In genomic region chr2:174344003-174344655, GRCm38 (mm10) we compare ENCODE assay signal across 8 mouse cellular contexts. TPM values are rescaled to one million over a fixed set of nuclear protein-coding genes. Genes with fewer than 3 reads are reported as not detected.
DNase-seq lines count a peak whose midpoint lies in the region; ATAC-seq and TF ChIP-seq lines count a peak whose summit lies in the region.

No protein-coding gene starts in this region.

- WGBS in bone marrow, adult 2 months, result 6% methylated on average over 3 of the region's 3 CpGs
- 13% methylated on average over 3 of the region's 3 CpGs for WGBS in heart, embryonic 12.5 days
- WGBS in kidney, embryonic 15.5 days, result 3% methylated on average over 3 of the region's 3 CpGs
- WGBS in limb, embryonic 15.5 days, result 8% methylated on average over 3 of the region's 3 CpGs
- 30% methylated on average over 3 of the region's 3 CpGs for WGBS in midbrain, postnatal 0 days
- WGBS in stomach, embryonic 14.5 days, result 8% methylated on average over 3 of the region's 3 CpGs

- H3K27me3 ChIP-seq in heart, embryonic 12.5 days (replicated peaks), result no peaks in the 10 kb centered on the region
- no peaks in the 10 kb centered on the region for H3K27me3 ChIP-seq in kidney, embryonic 15.5 days
- no peaks in the 10 kb centered on the region for H3K27me3 ChIP-seq in limb, embryonic 15.5 days
- no peaks in the 10 kb centered on the region for H3K27me3 ChIP-seq in midbrain, postnatal 0 days (ENCODE audit: insufficient read depth, low read length)
- no peaks in the 10 kb centered on the region for H3K27me3 ChIP-seq in stomach, embryonic 14.5 days (ENCODE audit: control insufficient read depth, insufficient read depth, low read length)

- peaks cover 60% of the 10 kb centered on the region for H3K36me3 ChIP-seq in heart, embryonic 12.5 days
- peaks cover 56% of the 10 kb centered on the region for H3K36me3 ChIP-seq in kidney, embryonic 15.5 days
- H3K36me3 ChIP-seq in limb, embryonic 15.5 days, result peaks cover 63% of the 10 kb centered on the region
- H3K36me3 ChIP-seq in midbrain, postnatal 0 days (ENCODE audit: insufficient read depth, low read length), result peaks cover 21% of the 10 kb centered on the region
- H3K36me3 ChIP-seq in stomach, embryonic 14.5 days (ENCODE audit: control insufficient read depth, insufficient read depth, low read length), result peaks cover 50% of the 10 kb centered on the region

- peak; percentile 76 to 78 for DNase-seq in B cell, adult 2 months
- DNase-seq in midbrain, postnatal 0 days (ENCODE audit: low spot score), result peak; percentile 93

- no peaks in the 10 kb centered on the region for H3K9me3 ChIP-seq in heart, embryonic 12.5 days (replicated peaks)
- no peaks in the 10 kb centered on the region for H3K9me3 ChIP-seq in kidney, embryonic 15.5 days (replicated peaks)
- H3K9me3 ChIP-seq in limb, embryonic 15.5 days, result no peaks in the 10 kb centered on the region
- no peaks in the 10 kb centered on the region for H3K9me3 ChIP-seq in midbrain, postnatal 0 days (ENCODE audit: low read length)
- no peaks in the 10 kb centered on the region for H3K9me3 ChIP-seq in stomach, embryonic 14.5 days (ENCODE audit: control insufficient read depth, low read depth, low read length)

- peak overlapping the region; percentile 57 for H3K4me2 ChIP-seq in heart, embryonic 12.5 days
- peak overlapping the region; percentile 35 for H3K4me2 ChIP-seq in kidney, embryonic 15.5 days
- H3K4me2 ChIP-seq in limb, embryonic 15.5 days, result peak overlapping the region; percentile 24; the same call in 1 of the 2 replicates
- 0 out of 2 replicates have a peak overlapping the region, but pooled peaks have one; percentile 23 for H3K4me2 ChIP-seq in midbrain, postnatal 0 days (ENCODE audit: low read depth, low read length, poor library complexity, severe bottlenecking)
- peak overlapping the region; percentile 22 for H3K4me2 ChIP-seq in stomach, embryonic 14.5 days (replicated peaks; ENCODE audit: low read depth, low read length)

- peak overlapping the region; percentile 57 for H3K9ac ChIP-seq in heart, embryonic 12.5 days
- no peak overlapping the region for H3K9ac ChIP-seq in kidney, embryonic 15.5 days
- no peak overlapping the region for H3K9ac ChIP-seq in limb, embryonic 15.5 days
- H3K9ac ChIP-seq in midbrain, postnatal 0 days (replicated peaks; ENCODE audit: low read length, poor library complexity, severe bottlenecking), result no peak overlapping the region
- no peak overlapping the region for H3K9ac ChIP-seq in stomach, embryonic 14.5 days (replicated peaks; ENCODE audit: low read depth, low read length)

- H3K4me1 ChIP-seq in bone marrow, adult 2 months (ENCODE audit: control insufficient read depth, insufficient read depth, low read length), result no peaks in the 10 kb centered on the region; the same call in 1 of the 2 replicates
- H3K4me1 ChIP-seq in embryonic fibroblast, embryonic 13.5 days (ENCODE audit: control insufficient read depth, insufficient read depth, low read length), result peaks cover 14% of the 10 kb centered on the region
- peaks cover 55% of the 10 kb centered on the region for H3K4me1 ChIP-seq in heart, embryonic 12.5 days (replicated peaks)
- peaks cover 55% of the 10 kb centered on the region for H3K4me1 ChIP-seq in kidney, embryonic 15.5 days
- peaks cover 51% of the 10 kb centered on the region for H3K4me1 ChIP-seq in limb, embryonic 15.5 days
- peaks cover 9% of the 10 kb centered on the region for H3K4me1 ChIP-seq in midbrain, postnatal 0 days (ENCODE audit: insufficient read depth, low read length)
- H3K4me1 ChIP-seq in stomach, embryonic 14.5 days (ENCODE audit: control insufficient read depth, insufficient read depth, low read length), result peaks cover 37% of the 10 kb centered on the region

- peak; percentile 63 for ATAC-seq in heart, embryonic 12.5 days (ENCODE audit: insufficient number of reproducible peaks, low FRiP score)
- ATAC-seq in kidney, embryonic 15.5 days (replicated peaks; ENCODE audit: low FRiP score), result peak; percentile 68
- peak; percentile 70 for ATAC-seq in limb, embryonic 15.5 days (ENCODE audit: insufficient number of reproducible peaks, low FRiP score, low TSS enrichment, low read depth)
- ATAC-seq in midbrain, postnatal 0 days (ENCODE audit: low FRiP score), result no peak
- peak; percentile 75 for ATAC-seq in stomach, embryonic 14.5 days (ENCODE audit: insufficient number of reproducible peaks, insufficient read depth, low FRiP score, low read depth)

- no peak overlapping the region for H3K4me3 ChIP-seq in bone marrow, adult 2 months (replicated peaks; ENCODE audit: control insufficient read depth, low read depth, low read length)
- no peak overlapping the region for H3K4me3 ChIP-seq in embryonic fibroblast, embryonic 13.5 days (ENCODE audit: insufficient read depth, low read length)
- peak overlapping the region; percentile 6; the same call in 1 of the 2 replicates for H3K4me3 ChIP-seq in heart, embryonic 12.5 days
- no peak overlapping the region for H3K4me3 ChIP-seq in kidney, embryonic 15.5 days (replicated peaks)
- no peak overlapping the region for H3K4me3 ChIP-seq in limb, embryonic 15.5 days
- no peak overlapping the region for H3K4me3 ChIP-seq in midbrain, postnatal 0 days (ENCODE audit: low read depth, low read length)
- H3K4me3 ChIP-seq in stomach, embryonic 14.5 days (ENCODE audit: low read depth, low read length), result no peak overlapping the region

- no peak for TF ChIP-seq CTCF in bone marrow, adult 2 months (IDR thresholded peaks at IDR 0.05; ENCODE audit: control insufficient read depth, insufficient read depth, low read length)
- no peak for TF ChIP-seq CTCF in embryonic fibroblast, embryonic 13.5 days (IDR thresholded peaks at IDR 0.05; ENCODE audit: borderline replicate concordance, insufficient read depth, low read length)
- no peak for TF ChIP-seq CTCF in midbrain, postnatal 0 days (IDR thresholded peaks at IDR 0.05)

- peak overlapping the region; percentile 64 for H3K27ac ChIP-seq in bone marrow, adult 2 months (ENCODE audit: control insufficient read depth, insufficient read depth, low read depth, low read length, poor library complexity)
- peak overlapping the region; percentile 36; the same call in 1 of the 2 replicates for H3K27ac ChIP-seq in embryonic fibroblast, embryonic 13.5 days (ENCODE audit: insufficient read depth, low read length)
- peak overlapping the region; percentile 89 for H3K27ac ChIP-seq in heart, embryonic 12.5 days (ENCODE audit: poor library complexity, severe bottlenecking)
- peak overlapping the region; percentile 87 for H3K27ac ChIP-seq in kidney, embryonic 15.5 days
- H3K27ac ChIP-seq in limb, embryonic 15.5 days, result peak overlapping the region; percentile 71
- peak overlapping the region; percentile 47; the same call in 1 of the 2 replicates for H3K27ac ChIP-seq in midbrain, postnatal 0 days (ENCODE audit: low read depth, low read length)
- H3K27ac ChIP-seq in stomach, embryonic 14.5 days (ENCODE audit: low read length), result peak overlapping the region; percentile 73

- no peak for TF ChIP-seq POLR2A in bone marrow, adult 2 months (IDR thresholded peaks at IDR 0.05; ENCODE audit: borderline replicate concordance, control insufficient read depth, low read depth, low read length)
- no peak for TF ChIP-seq POLR2A in embryonic fibroblast, embryonic 13.5 days (IDR thresholded peaks at IDR 0.05; ENCODE audit: low read depth, low read length)

RNA-seq across cellular contexts. Expression of gene Gm20721, which starts 2.4 kb away (rescaled TPM):
- 0.66 TPM in 1 of 2 replicates, not detected in the other for polyA plus RNA-seq in bone marrow, adult 2 months (2011; ENCODE audit: insufficient read depth, insufficient read length, low replicate concordance, missing spikeins)
- polyA plus RNA-seq in embryonic fibroblast, embryonic 13.5 days (2011; ENCODE audit: insufficient read length, low read depth, missing spikeins), result 4.3 and 10.6 TPM in 2 replicates
- polyA plus RNA-seq in heart, embryonic 12.5 days (2016; fragmentation: Nextera tagmentation; extraction: Ambion mirVana), result 8.9 and 9.8 TPM in 2 replicates
- 13.1 and 15.7 TPM in 2 replicates for polyA plus RNA-seq in kidney, embryonic 15.5 days (2015; fragmentation: Nextera tagmentation; extraction: Ambion mirVana)
- polyA plus RNA-seq in limb, embryonic 15.5 days (2015; fragmentation: Nextera tagmentation; extraction: Ambion mirVana), result 28.5 and 42.0 TPM in 2 replicates
- not detected in 2 replicates for total RNA-seq in midbrain, postnatal 0 days (2014; rRNA removed)
- 9.8 and 10.8 TPM in 2 replicates for polyA plus RNA-seq in midbrain, postnatal 0 days (2015; fragmentation: Nextera tagmentation; extraction: Ambion mirVana)
- polyA plus RNA-seq in stomach, embryonic 14.5 days (2014; fragmentation: Nextera tagmentation; extraction: Ambion mirVana), result 6.9 and 7.2 TPM in 2 replicates

Comparison
In these comparisons a context has a peak if more than half of its experiments do, and no peak if none do; other contexts are left out.
1. H3K27ac ChIP-seq: peak in every context shown above with its lines; median percentile 89 in heart, embryonic 12.5 days; 87 in kidney, embryonic 15.5 days; 73 in stomach, embryonic 14.5 days; 71 in limb, embryonic 15.5 days; 64 in bone marrow, adult 2 months; 47 in midbrain, postnatal 0 days; 36 in embryonic fibroblast, embryonic 13.5 days.